Mouse (Mus musculus): ENCODE measurements around the gene Kazn. TPM values are rescaled to one million over a fixed set of nuclear protein-coding genes. Genes with fewer than 3 reads are reported as not detected.
A peak's percentile ranks its signal among the peaks of the same experiment; 100 is the strongest.

Gene Kazn
- 80.2 and 84.3 TPM in 2 replicates for polyA plus RNA-seq (2011; ENCODE audit: insufficient read depth, insufficient read length, low read depth, missing spikeins)

GRCm38 (mm10) chr4:142239240-142240126 lies at the start of gene Kazn:
Gene Kazn, minus strand, starts transcription at chr4:142239401.
- peaks cover 14% of the 10 kb centered on the region for H3K4me1 ChIP-seq (ENCODE audit: control insufficient read depth, insufficient read depth, low read length)
- peak within 1 kb of the TSS; percentile 88 for H3K9ac ChIP-seq (ENCODE audit: low read depth, poor library complexity, severe bottlenecking)
- peaks cover 9% of the 10 kb centered on the region; the same call in 1 of the 2 replicates for H3K36me3 ChIP-seq (ENCODE audit: control insufficient read depth, insufficient read depth, low read length, poor library complexity, severe bottlenecking)
- peak within 1 kb of the TSS; percentile 94 for H3K4me3 ChIP-seq (ENCODE audit: low read depth, low read length)
- TF ChIP-seq EP300 (IDR thresholded peaks at IDR 0.05; ENCODE audit: insufficient read depth, low read depth, low read length): peak; percentile 71; the same call in 1 of the 2 replicates
- no peak for TF ChIP-seq POLR2A (IDR thresholded peaks at IDR 0.05; ENCODE audit: insufficient read depth, low read length)
- TF ChIP-seq CTCF (IDR thresholded peaks at IDR 0.05; ENCODE audit: low read depth, low read length): no peak
- H3K9me3 ChIP-seq (replicated peaks; ENCODE audit: control insufficient read depth, insufficient read depth, low read length, poor library complexity, severe bottlenecking): no peaks in the 10 kb centered on the region
- H3K27me3 ChIP-seq (ENCODE audit: control insufficient read depth, insufficient read depth, low read length, poor library complexity, severe bottlenecking): no peaks in the 10 kb centered on the region
- H3K27ac ChIP-seq (ENCODE audit: insufficient read depth, low read length): peak within 1 kb of the TSS; percentile 52

DNA sequence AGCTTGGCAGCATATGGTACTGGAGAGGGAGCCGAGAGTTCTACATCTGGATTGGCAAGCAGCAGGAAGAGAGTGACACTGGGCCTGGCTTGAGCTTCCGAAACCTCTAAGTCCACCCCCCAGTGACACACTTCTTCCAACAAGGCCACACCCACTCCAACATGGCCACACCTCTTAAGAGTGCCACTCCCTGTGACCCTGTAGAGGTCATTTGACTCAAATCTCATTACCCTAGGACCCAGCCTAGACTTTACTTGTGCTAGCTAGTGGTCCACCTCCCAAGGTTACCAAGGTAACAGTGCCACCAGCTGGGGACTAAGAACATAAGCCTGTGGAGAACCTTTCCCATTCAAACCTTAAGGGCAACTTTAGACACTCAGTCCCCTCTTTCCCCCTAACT lies 46.3 kb upstream of the Kazn start:
- H3K4me1 ChIP-seq (ENCODE audit: control insufficient read depth, insufficient read depth, low read length): no peaks in the 10 kb centered on the region
- TF ChIP-seq CTCF (IDR thresholded peaks at IDR 0.05; ENCODE audit: low read depth, low read length): no peak
- no peak for TF ChIP-seq POLR2A (IDR thresholded peaks at IDR 0.05; ENCODE audit: insufficient read depth, low read length)
- TF ChIP-seq EP300 (IDR thresholded peaks at IDR 0.05; ENCODE audit: insufficient read depth, low read depth, low read length): no peak
- no peak overlapping the region for H3K27ac ChIP-seq (ENCODE audit: insufficient read depth, low read length)
- H3K4me3 ChIP-seq (ENCODE audit: low read depth, low read length): no peak overlapping the region
- H3K27me3 ChIP-seq (ENCODE audit: control insufficient read depth, insufficient read depth, low read length, poor library complexity, severe bottlenecking): no peaks in the 10 kb centered on the region
- no peaks in the 10 kb centered on the region for H3K36me3 ChIP-seq (ENCODE audit: control insufficient read depth, insufficient read depth, low read length, poor library complexity, severe bottlenecking)
- H3K9ac ChIP-seq (ENCODE audit: low read depth, poor library complexity, severe bottlenecking): no peak overlapping the region
- no peaks in the 10 kb centered on the region for H3K9me3 ChIP-seq (replicated peaks; ENCODE audit: control insufficient read depth, insufficient read depth, low read length, poor library complexity, severe bottlenecking)

- H3K9ac ChIP-seq (ENCODE audit: low read depth, poor library complexity, severe bottlenecking): no peak overlapping the region
- H3K27ac ChIP-seq (ENCODE audit: insufficient read depth, low read length): no peak overlapping the region
- H3K4me3 ChIP-seq (ENCODE audit: low read depth, low read length): no peak overlapping the region
- H3K36me3 ChIP-seq (ENCODE audit: control insufficient read depth, insufficient read depth, low read length, poor library complexity, severe bottlenecking): no peaks in the 10 kb centered on the region
- TF ChIP-seq EP300 (IDR thresholded peaks at IDR 0.05; ENCODE audit: insufficient read depth, low read depth, low read length): no peak
- no peak for TF ChIP-seq POLR2A (IDR thresholded peaks at IDR 0.05; ENCODE audit: insufficient read depth, low read length)
- no peak for TF ChIP-seq CTCF (IDR thresholded peaks at IDR 0.05; ENCODE audit: low read depth, low read length)
- H3K27me3 ChIP-seq (ENCODE audit: control insufficient read depth, insufficient read depth, low read length, poor library complexity, severe bottlenecking): no peaks in the 10 kb centered on the region
- H3K9me3 ChIP-seq (replicated peaks; ENCODE audit: control insufficient read depth, insufficient read depth, low read length, poor library complexity, severe bottlenecking): no peaks in the 10 kb centered on the region
- H3K4me1 ChIP-seq (ENCODE audit: control insufficient read depth, insufficient read depth, low read length): no peaks in the 10 kb centered on the region
These were observed 44.7 kb upstream of the Kazn start for GRCm38 (mm10) chr4:142283867-142284266.

GRCm38 (mm10) chr4:142278197-142278575 lies 39.0 kb upstream of the Kazn start:
- H3K36me3 ChIP-seq (ENCODE audit: control insufficient read depth, insufficient read depth, low read length, poor library complexity, severe bottlenecking): no peaks in the 10 kb centered on the region
- H3K27ac ChIP-seq (ENCODE audit: insufficient read depth, low read length): no peak overlapping the region
- H3K4me3 ChIP-seq (ENCODE audit: low read depth, low read length): no peak overlapping the region
- H3K9me3 ChIP-seq (replicated peaks; ENCODE audit: control insufficient read depth, insufficient read depth, low read length, poor library complexity, severe bottlenecking): no peaks in the 10 kb centered on the region
- no peak overlapping the region for H3K9ac ChIP-seq (ENCODE audit: low read depth, poor library complexity, severe bottlenecking)
- TF ChIP-seq POLR2A (IDR thresholded peaks at IDR 0.05; ENCODE audit: insufficient read depth, low read length) (no peak), CTCF (IDR thresholded peaks at IDR 0.05; ENCODE audit: low read depth, low read length) (no peak), EP300 (IDR thresholded peaks at IDR 0.05; ENCODE audit: insufficient read depth, low read depth, low read length) (no peak)
- no peaks in the 10 kb centered on the region for H3K27me3 ChIP-seq (ENCODE audit: control insufficient read depth, insufficient read depth, low read length, poor library complexity, severe bottlenecking)
- H3K4me1 ChIP-seq (ENCODE audit: control insufficient read depth, insufficient read depth, low read length): no peaks in the 10 kb centered on the region

DNA sequence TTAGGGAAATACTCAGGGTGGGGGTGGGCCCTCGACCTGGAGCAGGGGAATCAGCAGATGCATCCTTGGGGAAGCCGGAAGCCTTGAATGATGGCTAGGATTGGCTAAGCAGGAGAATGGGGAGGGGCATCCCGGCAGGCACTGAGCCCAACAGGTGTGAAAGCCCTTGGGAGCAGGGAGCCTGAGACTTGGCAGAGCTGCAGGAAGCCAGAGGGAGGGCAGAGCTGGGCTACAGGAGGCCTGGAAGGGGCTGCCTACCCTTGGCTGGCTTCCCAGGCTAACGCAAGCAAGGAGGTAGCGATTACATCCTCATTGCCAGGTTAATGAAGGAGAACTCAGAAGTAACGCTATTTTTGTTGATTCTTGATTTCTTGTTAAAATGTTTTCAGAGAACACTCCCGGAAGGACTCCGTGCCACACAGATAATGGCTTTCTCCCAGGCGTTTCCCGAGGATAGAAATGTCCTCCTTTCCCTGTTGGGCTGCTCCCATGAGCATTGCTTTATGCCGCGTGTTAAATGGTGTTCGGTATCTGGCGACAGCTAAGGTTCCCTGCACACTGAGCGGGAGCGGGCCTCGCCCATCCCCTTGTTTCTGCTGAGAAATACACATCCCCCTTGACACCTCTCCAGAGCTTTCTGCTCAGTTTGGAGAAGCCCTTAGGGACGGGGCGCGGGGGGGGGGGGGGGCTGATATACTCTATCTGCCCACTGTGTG lies 38.4 kb upstream of the Kazn start:
- TF ChIP-seq CTCF (IDR thresholded peaks at IDR 0.05; ENCODE audit: low read depth, low read length) (no peak), POLR2A (IDR thresholded peaks at IDR 0.05; ENCODE audit: insufficient read depth, low read length) (no peak), EP300 (IDR thresholded peaks at IDR 0.05; ENCODE audit: insufficient read depth, low read depth, low read length) (no peak)
- no peaks in the 10 kb centered on the region for H3K27me3 ChIP-seq (ENCODE audit: control insufficient read depth, insufficient read depth, low read length, poor library complexity, severe bottlenecking)
- no peaks in the 10 kb centered on the region for H3K4me1 ChIP-seq (ENCODE audit: control insufficient read depth, insufficient read depth, low read length)
- no peak overlapping the region for H3K27ac ChIP-seq (ENCODE audit: insufficient read depth, low read length)
- no peaks in the 10 kb centered on the region for H3K9me3 ChIP-seq (replicated peaks; ENCODE audit: control insufficient read depth, insufficient read depth, low read length, poor library complexity, severe bottlenecking)
- no peaks in the 10 kb centered on the region for H3K36me3 ChIP-seq (ENCODE audit: control insufficient read depth, insufficient read depth, low read length, poor library complexity, severe bottlenecking)
- H3K4me3 ChIP-seq (ENCODE audit: low read depth, low read length): no peak overlapping the region
- H3K9ac ChIP-seq (ENCODE audit: low read depth, poor library complexity, severe bottlenecking): no peak overlapping the region

Data from ES-Bruce4 (cell line).